Mouse (Mus musculus) liver (tissue): ENCODE measurements at regions not wholly inside any gene's neighbourhood (a gene's known extent, or its start where the extent isn't known, plus 50 kb on each side); places are given as distances from the start of the nearest gene placed in this dataset.

Experiments used
- DNase-seq: peaks from one replicate; pipeline ENCODE4 v3.0.0-alpha.2; 2020; ENCODE audit warnings: mixed read lengths

DNA sequence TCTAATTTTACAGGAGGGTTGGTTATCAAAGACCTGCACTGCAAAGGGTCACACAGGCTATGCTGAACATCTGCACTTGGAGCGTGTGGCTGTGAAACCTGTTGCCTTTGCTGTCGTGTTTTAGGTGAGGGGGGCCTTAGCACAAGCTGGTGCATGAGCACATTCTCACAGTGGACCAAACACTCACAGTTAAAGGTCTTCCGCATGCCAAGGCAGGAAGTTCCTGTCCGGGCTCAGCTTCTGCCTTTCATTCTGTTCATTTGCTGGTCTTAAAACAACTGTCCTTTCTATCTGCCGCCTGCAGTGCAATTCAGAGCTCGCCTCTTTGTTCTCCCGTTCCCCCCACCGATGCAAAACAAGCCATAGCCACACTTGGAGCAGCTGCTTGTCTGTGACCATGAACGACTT lies 402.8 kb downstream of the Efnb2 start:
- no peak for DNase-seq

DNA sequence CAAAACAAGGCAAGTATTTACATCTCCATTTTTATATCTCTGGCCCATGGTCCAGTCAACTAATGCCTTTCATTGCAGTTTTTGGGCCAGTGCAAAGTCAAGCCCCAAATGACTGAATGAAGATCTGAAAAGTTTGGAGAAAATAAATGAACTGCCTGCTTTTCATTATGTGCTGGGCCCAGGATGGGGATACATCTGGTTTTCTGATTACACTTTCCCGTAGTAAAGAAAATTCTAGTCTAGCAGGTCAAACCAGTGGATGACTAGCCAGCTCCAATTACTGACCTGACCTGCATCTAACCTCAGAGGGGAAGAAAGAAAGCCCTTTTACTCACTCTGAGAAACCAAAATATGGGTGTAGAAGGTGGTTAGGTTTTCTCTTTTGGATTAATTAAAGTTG lies 404.7 kb downstream of the Efnb2 start:
- no peak for DNase-seq

DNA sequence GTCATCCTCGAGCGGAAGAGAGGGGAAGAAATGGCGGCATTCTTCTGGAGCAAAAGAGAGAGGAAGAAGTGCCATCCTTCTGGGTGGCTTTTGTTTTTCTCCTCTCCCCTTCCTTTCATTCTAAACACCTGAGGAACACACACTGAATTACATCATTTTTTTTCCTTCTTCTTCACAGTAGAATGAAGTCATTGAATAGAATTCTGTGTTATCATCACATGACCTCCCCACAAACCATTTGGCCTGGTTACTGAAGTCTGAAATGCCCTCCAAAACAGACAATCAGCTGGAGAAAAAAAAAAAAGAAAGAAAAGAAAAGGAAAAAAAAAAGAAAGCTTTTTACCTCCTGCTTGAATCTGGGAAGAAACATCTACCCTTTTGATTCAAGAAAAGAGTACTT lies 406.6 kb downstream of the Efnb2 start:
- no peak for DNase-seq

DNA sequence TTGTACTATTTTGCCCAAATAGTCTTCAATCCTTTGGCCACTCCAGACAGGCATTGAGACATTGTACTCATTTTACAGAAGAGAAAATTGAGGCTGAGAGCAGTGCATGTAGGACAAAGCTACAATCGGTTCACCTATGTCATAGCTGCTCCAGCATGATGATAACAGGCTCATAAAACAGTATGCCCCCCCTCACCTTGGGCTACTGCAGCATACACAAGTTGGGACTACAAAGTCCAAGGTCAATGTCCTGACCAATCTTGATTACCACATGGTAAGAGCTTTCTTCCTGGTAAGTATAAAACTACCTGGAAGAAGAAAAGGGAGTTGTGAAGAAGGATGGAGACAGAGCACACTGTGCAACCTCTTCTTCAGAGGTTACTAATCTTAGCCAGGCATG lies 416.4 kb downstream of the Efnb2 start:
- DNase-seq, result no peak

DNA sequence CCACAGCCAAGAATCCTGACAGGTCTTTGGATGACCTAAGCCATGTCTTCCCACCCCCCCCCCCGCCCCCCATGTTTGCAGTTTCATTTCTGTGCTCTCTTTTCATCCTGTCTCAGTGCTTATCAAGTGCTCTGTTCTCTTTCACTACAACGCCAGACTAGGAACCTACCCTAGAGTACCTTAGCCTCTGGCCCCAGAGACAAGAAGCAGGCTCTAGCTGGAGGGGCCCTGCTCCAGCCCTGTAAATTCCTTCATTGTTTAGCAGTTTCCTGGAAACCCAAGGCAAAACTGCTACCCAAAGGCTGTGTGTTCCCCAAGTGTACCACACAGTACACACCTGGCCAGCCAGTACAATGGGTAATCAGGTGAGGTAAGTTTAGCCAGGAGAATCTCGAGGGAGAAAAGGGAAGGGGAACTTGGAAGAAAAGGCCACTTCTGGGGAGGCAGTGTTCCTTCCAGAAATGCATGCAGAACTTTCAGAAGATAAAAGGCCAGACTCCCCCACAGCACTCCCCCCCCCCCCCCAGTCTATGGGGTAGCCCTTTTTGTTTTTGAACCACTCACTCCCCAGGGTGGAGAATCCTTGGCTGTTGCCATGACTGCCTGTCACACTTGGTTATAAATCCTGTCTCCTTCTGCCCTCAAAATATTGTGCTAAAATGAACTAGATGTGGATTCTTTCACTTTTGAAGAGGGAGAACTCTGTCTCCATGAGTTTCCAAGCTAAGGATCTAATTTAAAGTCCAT lies 419.1 kb downstream of the Efnb2 start:
- DNase-seq, result no peak

DNA sequence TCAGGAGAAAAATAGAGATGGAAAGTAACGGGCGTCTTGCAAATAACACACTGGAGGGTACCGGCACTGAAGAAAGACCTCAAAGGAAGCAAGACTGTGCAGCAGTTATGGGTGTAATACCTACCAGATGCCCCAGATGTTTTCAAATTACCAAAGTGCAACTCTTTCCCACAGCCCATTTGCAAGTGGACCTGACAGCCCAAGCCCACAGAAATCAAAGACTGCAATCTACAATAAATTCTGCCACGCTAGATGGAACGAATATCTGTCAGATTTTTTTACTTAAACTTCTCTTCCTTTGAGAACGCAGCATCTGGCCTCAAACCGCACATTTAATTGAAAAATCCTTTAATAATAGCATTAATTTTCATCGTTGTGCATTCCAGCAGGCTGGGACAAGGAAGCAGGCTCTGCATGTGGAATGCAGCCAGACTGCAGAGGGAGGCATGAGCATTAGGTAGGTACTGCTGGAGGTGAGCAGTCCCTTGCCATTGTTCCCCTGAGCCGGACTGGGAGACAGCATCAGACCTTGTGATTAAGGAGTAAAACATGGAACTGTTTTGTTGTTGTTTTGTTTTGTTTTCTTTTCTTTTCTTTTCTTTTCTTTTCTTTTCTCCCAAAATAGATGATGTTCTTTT lies 419.9 kb downstream of the Efnb2 start:
- DNase-seq, result no peak

DNA sequence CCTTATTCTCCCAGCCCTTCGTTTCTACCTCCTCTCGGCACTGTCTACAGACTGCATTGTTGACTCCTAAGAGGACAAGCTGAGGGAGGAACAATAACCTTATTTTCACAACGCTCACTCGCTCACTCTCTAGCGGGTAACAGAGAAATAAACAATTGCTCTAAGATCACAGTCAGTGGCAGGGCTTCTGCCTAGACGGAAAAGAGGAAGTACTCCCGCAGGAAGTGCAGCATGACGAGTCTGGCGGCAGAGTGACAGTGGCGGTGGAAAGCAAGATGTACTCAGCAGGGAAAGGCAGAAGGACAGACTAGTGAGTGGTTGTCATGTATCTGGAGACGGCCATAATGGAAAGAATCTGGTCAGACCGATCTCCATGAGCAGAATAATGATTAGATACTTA lies 421.6 kb downstream of the Efnb2 start:
- DNase-seq, result peak; percentile 14

DNA sequence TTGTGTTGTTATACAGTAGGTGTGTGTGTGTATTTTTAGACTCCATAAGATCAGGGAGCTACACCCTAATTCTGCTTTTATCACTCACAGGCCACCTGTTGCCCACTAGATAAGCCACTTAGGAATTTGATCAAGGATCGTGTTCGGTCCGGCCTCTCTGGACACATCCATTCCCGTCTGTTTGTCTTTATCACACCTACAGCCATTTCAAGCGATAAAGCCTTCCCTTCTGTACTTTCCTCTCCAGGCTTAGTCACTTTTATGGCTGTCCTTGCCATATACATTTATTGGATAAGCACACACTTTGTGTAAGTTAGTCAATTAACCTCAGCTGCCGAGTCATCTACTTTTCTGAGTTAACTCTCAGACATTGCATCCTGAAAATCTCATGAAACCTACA lies 423.0 kb downstream of the Efnb2 start:
- DNase-seq, result no peak

DNA sequence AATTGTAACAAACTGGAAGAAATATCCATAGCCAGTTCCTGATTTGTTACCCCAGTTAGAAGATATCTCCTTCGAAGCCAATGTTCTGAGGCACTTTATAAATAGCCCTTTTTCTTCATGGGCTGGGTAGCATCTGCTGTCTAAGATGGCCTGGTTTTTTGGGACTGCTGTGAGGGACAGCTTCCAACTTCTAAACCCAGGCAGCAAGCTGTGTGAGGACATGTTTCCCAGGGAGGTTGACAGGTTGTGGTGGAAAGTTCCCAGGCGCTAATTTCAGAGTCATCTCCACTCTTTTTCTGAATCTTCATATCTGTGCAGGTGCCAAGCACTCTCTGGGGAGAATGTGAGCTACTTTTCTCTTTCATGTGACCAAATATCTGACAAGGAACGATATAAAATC lies 427.4 kb downstream of the Efnb2 start:
- DNase-seq, result no peak

DNA sequence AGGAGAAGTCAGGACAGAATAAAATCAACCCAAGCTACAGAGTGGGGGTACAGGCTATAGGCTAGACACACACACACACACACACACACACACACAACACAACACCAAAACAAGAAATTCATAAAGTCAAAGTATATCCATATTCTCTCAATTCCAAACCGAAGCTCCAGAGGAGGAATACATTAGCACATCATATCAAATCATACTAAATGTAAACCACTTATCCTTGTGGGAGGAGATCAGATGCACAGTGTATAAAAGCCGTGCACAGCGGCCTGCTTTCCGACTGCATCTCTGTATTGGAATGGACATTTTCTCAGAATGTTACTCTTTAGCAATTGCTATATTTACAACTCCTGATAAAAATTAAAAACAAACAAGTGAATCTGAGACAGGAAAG lies 427.9 kb downstream of the Efnb2 start:
- no peak for DNase-seq

DNA sequence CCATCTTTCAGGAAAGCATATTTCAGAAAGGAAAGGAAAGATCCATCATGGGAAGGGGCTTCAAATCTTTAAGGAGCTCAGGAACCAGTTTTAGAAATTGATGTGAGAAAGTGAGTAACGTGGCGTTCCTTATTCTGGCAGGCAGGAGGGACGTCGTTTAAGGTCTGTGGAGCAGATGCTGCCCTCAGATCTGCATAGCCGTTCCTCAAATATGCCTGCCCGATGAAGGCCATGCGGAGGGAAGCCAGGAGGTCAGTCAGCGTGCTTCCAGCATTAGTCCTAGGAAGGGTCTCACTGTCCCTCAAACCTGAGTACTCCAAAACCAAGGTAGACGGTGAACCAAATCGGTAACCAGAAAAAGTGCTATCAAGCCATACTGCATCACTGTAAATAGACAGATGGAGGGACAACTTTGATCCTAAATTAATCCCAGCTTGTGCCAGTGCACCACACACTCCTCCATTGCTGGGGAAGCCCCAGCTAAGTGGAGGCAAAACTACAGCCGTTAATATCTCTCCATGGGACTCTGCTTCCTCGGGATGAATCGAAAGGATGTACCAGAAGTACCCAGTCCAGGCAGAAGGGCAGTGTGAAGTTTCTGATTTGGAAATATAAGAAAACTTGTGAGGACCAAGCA lies 428.9 kb downstream of the Efnb2 start:
- DNase-seq, result no peak

DNA sequence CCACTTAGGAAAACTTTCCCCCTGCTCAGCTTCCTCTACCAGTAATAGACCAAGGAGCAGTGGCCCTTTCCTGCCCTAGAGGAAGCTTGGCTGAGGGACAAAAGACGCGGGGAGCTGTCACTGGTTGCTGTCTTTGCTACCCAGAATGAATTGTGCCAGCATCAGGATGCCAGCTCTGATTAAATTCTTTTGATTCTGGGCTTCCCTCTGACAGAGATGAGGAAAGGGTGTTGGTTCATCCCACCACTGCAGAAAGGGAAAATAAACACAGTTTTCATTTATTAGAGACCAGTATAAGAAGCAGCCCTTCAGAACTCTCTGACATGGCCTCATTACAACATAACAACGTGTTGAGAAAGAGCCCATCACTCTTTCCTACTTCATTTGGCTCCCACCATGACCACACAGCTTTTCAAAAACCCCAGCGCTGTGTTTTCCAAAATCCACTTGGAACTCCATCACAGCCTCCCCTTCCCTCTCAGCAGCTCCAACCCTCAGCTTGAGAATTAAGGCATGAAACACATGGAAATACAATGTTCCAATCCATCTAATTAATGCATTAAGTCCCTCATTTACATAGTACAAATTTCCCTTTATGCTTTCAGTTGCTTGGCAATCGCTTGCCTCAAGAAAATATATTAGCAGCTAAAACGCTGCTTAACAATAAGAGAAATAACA lies 429.6 kb downstream of the Efnb2 start:
- no peak for DNase-seq

DNA sequence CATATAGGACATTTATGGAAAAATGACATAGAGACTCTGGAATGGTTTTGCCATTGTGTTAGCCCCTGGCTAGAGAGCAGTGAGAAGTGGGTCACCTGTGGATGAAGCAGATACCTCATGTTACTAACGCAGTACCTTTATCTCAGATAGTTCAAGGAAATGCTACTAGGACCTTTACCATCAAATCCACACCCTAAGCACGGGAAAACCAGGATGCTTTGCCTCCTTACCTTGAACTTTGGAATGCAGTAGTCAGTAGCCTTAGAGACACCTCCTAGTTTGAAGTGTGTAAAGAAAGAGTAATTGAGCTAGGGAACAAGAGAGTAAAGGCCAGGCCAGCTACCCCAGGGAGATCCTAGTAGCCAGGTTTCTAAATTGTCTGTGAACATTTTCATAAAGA lies 435.0 kb downstream of the Efnb2 start:
- DNase-seq, result no peak

DNA sequence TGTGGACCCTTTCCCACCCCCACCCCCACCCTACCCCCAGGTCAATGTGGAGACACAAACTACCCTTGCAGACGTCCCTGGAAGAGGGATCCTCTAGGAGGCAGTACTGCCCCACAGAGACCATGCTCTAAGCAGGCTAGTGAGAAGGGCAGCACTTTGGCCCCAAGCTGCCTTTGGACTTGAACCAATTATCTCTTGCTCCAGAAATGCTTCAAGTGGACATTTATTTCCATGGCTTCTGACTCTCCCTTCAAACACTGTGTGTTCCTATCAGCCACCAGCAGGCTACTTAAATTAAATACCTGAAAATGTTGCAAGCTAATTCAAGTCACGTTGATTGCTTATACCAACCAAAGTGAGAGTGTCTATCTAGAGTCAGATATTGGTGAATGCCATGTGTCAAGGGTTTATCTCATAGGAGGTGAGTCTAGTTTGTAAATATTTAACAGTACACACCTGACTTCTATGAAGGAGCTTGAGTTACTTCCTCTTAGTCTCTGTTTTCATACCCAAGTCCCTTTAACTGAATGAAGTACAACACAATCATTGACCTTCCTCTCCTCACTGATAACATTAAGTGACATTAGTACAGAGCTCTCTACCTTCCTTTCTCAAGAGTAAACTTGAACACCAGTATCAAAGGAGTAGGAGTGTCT lies 435.7 kb downstream of the Efnb2 start:
- DNase-seq, result no peak

DNA sequence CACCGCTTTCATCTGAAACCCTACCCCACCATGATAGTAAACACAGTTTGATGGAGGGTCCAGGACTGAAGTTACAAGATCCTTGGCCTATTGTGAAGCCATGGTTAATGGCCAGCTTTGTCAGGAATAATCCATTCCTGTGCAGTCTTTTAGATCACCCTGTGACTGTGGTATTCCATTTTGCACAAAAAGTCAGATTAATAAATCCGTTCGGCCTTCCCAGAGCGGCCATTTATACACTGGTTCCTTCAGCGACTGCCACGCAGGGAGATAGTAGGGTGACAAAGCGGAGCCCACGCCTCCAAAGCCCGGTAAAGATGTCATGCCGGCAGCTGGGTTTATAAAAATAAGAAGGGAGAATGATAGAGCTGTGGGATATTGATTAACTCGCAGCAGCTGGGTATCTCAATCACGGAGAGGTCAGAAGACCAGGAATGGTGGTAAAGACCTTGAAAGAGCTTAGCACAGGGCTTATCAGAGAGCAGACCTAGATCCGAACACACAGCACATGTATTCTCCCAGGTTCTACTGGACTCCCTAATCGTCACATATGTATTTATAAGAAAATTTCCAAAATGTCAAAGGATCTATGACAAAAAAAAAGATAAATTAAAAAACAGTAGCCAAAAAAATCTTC lies 440.5 kb downstream of the Efnb2 start:
- no peak for DNase-seq

DNA sequence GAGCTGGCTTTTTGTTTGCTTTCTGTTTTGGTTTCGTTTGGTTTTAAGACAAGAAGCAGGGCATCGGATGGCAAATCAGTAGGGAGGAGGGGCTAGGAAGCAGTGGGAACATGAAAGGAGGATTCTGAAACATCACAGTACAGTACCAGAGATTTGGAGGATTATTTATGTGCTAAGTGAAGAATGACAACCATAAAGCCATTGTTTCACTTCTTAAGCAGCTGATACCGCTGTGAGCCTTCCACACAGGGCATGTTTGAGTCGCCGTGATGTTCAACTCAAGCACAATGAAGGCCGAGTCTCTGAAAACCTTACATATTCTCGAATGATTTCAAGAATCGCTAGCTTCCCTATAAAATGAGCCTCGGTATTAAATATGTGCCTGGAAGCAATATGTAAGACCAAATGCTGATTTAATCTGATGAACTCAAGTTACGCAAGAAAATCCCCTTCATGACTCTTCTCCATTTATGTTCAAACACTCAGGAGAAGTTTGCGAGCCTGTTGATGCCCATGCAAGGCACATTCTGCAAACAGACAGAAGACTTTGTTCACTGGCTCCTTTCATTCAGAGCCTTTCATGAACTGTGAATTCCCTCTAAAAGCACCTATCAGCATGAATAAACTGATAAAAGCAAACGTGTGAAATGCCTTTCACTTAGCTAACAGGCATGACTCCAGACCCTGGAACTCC lies 441.2 kb downstream of the Efnb2 start:
- no peak for DNase-seq

DNA sequence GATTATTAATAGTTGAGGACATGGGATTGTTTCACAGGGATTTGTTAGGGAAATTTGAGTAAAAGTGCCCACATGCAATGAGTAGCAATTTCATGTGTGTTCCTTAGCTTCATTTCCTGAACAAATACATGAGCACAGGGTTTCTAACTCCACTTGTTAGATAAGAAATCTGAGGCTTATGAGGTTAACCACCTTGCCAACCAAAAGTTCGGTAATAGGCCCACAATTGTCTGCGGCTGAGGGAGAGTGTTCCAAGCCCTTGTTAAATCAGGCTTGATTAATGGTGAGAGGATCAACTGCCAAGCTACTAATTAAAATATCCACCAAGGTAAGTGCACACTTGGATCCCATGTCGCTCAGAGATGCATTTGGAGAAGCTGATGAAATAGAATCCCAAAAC lies 468.0 kb downstream of the Efnb2 start:
- no peak for DNase-seq

DNA sequence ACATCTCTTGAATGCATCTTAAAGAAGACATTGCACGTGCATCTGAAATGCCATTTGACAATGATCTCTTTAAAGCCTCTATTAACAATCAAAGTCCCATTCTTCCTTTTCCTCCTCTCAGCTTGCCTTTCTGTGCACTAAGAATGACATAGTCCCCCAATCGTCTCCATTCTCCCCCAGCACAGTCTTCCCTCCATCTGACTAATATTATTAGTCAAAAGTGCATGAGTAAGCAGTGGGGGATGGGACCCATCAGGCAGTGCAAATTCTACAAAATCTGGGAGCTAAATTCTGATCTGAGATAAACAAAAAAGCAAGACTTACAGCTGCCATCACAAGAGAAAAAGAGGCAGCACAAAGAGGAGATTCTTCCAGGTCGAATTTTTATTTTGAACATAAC lies 475.0 kb downstream of the Efnb2 start:
- DNase-seq, result no peak

DNA sequence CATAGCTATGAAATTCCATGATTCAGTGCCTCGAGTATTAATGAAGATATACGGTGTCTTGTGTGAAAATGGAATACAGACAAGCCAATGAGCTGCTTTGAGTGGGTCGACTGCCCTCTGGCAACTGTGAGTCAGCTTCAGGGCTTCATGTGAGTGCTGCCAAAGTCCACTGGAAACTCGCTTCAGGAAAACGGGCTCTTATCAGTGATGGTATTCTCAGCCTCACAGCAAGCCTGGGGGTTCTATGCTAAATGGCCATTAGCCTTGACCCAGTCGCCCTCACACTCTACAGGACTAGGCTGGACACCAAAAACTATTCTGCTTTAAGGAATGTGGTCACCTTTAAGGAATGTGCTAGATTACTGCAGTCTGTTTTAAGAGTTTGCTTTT lies 477.8 kb downstream of the Efnb2 start:
- DNase-seq, result no peak

DNA sequence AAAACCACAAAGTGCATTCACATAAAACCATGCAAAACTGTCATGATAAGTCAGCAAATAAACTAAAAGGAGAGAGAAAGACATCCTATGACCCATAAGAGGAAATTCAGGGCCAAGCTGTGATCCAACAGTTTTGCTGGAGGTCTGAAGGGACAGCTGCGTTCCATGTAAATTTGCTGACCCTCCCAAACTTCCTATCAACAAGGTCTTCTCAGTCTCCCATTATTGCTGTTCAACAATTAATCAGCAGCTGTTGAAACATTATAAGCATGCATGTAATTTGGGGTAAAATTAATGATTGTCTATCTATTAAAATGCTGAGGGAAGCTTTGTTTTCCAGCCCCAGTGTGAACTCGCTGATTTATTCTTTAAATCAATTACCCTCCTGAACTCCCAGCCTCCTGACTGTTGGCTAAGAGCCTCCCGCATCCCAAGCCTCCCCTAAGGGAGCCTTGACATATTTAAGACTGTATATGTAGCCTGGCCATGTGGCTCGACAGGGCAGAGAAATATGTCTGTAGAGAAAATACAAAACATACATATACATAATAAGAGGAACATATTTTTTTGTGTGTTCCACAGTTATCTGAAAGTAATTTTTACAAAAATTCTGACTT lies 478.3 kb downstream of the Efnb2 start:
- DNase-seq, result no peak

DNA sequence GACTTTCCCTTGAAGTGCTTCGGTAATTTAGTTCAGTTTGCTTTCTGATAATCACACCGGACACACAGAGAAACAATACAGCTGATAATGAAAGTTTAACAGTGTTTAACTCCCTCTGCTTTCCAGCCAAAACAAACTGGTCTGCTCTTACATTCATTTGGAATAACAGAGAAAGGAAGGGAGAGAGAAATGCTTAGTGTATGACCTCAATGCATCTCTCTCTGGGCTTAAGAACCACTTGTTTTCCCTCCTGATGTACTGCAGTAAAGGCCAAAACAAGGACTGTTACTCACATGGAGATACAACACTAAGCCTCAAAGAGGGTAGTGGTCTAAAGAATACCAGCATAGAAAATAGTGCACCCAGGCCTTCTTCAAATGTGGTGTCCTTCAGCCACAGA lies 478.9 kb downstream of the Efnb2 start:
- no peak for DNase-seq

DNA sequence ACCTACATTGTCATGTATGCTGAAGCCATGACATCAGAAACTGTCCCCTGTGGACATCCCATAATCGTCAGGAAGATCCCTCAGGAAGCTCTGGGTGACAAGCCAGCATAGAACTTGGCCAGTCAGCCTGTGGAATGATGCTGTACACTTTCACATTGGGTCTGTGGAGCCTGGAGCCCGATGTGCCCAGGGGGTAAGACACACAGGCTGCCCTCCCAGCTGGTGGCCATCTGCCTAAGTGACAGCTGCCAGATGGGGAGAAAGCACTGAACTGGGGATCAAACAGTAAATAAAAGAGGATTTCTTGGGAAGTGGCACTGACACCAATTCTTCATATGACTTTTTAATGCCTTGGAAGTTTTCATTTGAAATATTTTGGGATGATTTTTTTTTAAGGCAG lies 486.8 kb downstream of the Efnb2 start:
- DNase-seq, result no peak
